Comparison of ENCODE assay signal across 8 mouse cellular contexts in genomic region chr6:67267408-67268244, GRCm38 (mm10). TPM values are rescaled to one million over a fixed set of nuclear protein-coding genes. Genes with fewer than 3 reads are reported as not detected.
A peak's percentile ranks its signal among the peaks of the same experiment; 100 is the strongest.
DNase-seq lines count a peak whose midpoint lies in the region; ATAC-seq and TF ChIP-seq lines count a peak whose summit lies in the region.

No protein-coding gene starts in this region.

- peak; percentile 11 for ATAC-seq in embryonic facial prominence, embryonic 13.5 days (ENCODE audit: insufficient number of reproducible peaks, insufficient read depth, low FRiP score, low TSS enrichment, low read depth)
- ATAC-seq in kidney, embryonic 14.5 days (ENCODE audit: low FRiP score, low TSS enrichment), result peak; percentile 11; the same call in 1 of the 2 replicates
- peak; percentile 14 for ATAC-seq in liver, embryonic 14.5 days (ENCODE audit: insufficient read depth)

- H3K36me3 ChIP-seq in embryonic facial prominence, embryonic 13.5 days, result peaks cover 8% of the 10 kb centered on the region
- H3K36me3 ChIP-seq in heart, embryonic 10.5 days, result peaks cover 15% of the 10 kb centered on the region
- peaks cover 15% of the 10 kb centered on the region for H3K36me3 ChIP-seq in kidney, embryonic 14.5 days (ENCODE audit: control insufficient read depth, insufficient read depth, low read length)
- peaks cover 12% of the 10 kb centered on the region for H3K36me3 ChIP-seq in liver, embryonic 14.5 days (replicated peaks; ENCODE audit: control insufficient read depth, insufficient read depth, low read depth)
- H3K36me3 ChIP-seq in testis, adult 2 months (ENCODE audit: control insufficient read depth, insufficient read depth, low read length), result no peaks in the 10 kb centered on the region

- H3K4me1 ChIP-seq in embryonic facial prominence, embryonic 13.5 days, result peaks cover 5% of the 10 kb centered on the region; the same call in 1 of the 2 replicates
- 0 out of 2 replicates have a peak, but pooled peaks cover 3% of the 10 kb centered on the region for H3K4me1 ChIP-seq in heart, embryonic 10.5 days
- 0 out of 2 replicates have a peak, but pooled peaks cover 4% of the 10 kb centered on the region for H3K4me1 ChIP-seq in kidney, embryonic 14.5 days (ENCODE audit: control insufficient read depth, insufficient read depth, low read length)
- H3K4me1 ChIP-seq in liver, embryonic 14.5 days (replicated peaks; ENCODE audit: control insufficient read depth in 2 of 2, insufficient read depth in 2 of 2, low read length in 1 of 2), result peaks cover 10 to 16% of the 10 kb centered on the region in 2 experiments
- peaks cover 5% of the 10 kb centered on the region for H3K4me1 ChIP-seq in testis, adult 2 months (ENCODE audit: control insufficient read depth, insufficient read depth, low read length)

- DNase-seq in CD4-positive helper T cell, adult 2 months (ENCODE audit: low read depth, low spot score), result peak; percentile 36
- peak; percentile 68 for DNase-seq in adrenal gland, postnatal 14 days
- DNase-seq in heart, embryonic 10.5 days (ENCODE audit: low spot score), result peak; percentile 82
- DNase-seq in liver, embryonic 14.5 days (ENCODE audit: low read depth in 3 of 3, low spot score in 3 of 3), result peak; percentile 13 to 24 (median 19)
- DNase-seq in neural tube, embryonic 10.5 days (ENCODE audit: extremely low spot score, low spot score), result peak; percentile 67

- H3K9ac ChIP-seq in embryonic facial prominence, embryonic 13.5 days, result peak overlapping the region; percentile 100
- H3K9ac ChIP-seq in kidney, embryonic 14.5 days (ENCODE audit: low read depth, low read length), result peak overlapping the region; percentile 100
- H3K9ac ChIP-seq in liver, embryonic 14.5 days (replicated peaks), result peak overlapping the region; percentile 98

- WGBS in embryonic facial prominence, embryonic 13.5 days, result under 1% methylated on average over 61 of the region's 65 CpGs
- under 1% methylated on average over 64 of the region's 65 CpGs for WGBS in heart, embryonic 10.5 days
- WGBS in kidney, embryonic 14.5 days, result 1% methylated on average over 65 of the region's 65 CpGs
- WGBS in liver, embryonic 14.5 days (ENCODE audit: insufficient replicate concordance), result under 1% methylated on average over 57 of the region's 65 CpGs

- 0 out of 2 replicates have a peak, but pooled peaks have one; percentile 8 for TF ChIP-seq POLR2A in testis, adult 2 months (IDR thresholded peaks at IDR 0.05; ENCODE audit: control insufficient read depth, low read depth, low read length)

- H3K9me3 ChIP-seq in embryonic facial prominence, embryonic 13.5 days, result no peaks in the 10 kb centered on the region
- no peaks in the 10 kb centered on the region for H3K9me3 ChIP-seq in heart, embryonic 10.5 days
- no peaks in the 10 kb centered on the region for H3K9me3 ChIP-seq in kidney, embryonic 14.5 days (ENCODE audit: control insufficient read depth, low read length)
- no peaks in the 10 kb centered on the region for H3K9me3 ChIP-seq in liver, embryonic 14.5 days (ENCODE audit: control insufficient read depth, low read length)

- TF ChIP-seq CTCF in liver, embryonic 14.5 days (IDR thresholded peaks at IDR 0.05; ENCODE audit: low read depth), result no peak
- TF ChIP-seq CTCF in testis, adult 2 months (IDR thresholded peaks at IDR 0.05; ENCODE audit: control insufficient read depth, insufficient read depth, insufficient replicate concordance, low read depth, low read length), result no peak

- H3K4me3 ChIP-seq in embryonic facial prominence, embryonic 13.5 days, result peak overlapping the region; percentile 100
- peak overlapping the region; percentile 100 for H3K4me3 ChIP-seq in heart, embryonic 10.5 days
- peak overlapping the region; percentile 100 for H3K4me3 ChIP-seq in kidney, embryonic 14.5 days (ENCODE audit: low read length)
- H3K4me3 ChIP-seq in liver, embryonic 14.5 days (ENCODE audit: insufficient read depth in 1 of 2, low read depth in 2 of 2, low read length in 2 of 2), result peak overlapping the region; percentile 75 to 97
- peak overlapping the region; percentile 97 for H3K4me3 ChIP-seq in testis, adult 2 months (ENCODE audit: control insufficient read depth, low read depth, low read length)

- H3K27me3 ChIP-seq in embryonic facial prominence, embryonic 13.5 days, result no peaks in the 10 kb centered on the region
- H3K27me3 ChIP-seq in heart, embryonic 10.5 days (ENCODE audit: insufficient read depth, poor library complexity, severe bottlenecking), result no peaks in the 10 kb centered on the region
- no peaks in the 10 kb centered on the region for H3K27me3 ChIP-seq in kidney, embryonic 14.5 days (ENCODE audit: control insufficient read depth, insufficient read depth, low read length)
- H3K27me3 ChIP-seq in liver, embryonic 14.5 days (ENCODE audit: control insufficient read depth, insufficient read depth, low read length), result no peaks in the 10 kb centered on the region
- H3K27me3 ChIP-seq in testis, adult 2 months (ENCODE audit: control insufficient read depth, insufficient read depth, low read length), result no peaks in the 10 kb centered on the region

- peak overlapping the region; percentile 91 for H3K27ac ChIP-seq in embryonic facial prominence, embryonic 13.5 days
- H3K27ac ChIP-seq in heart, embryonic 10.5 days, result peak overlapping the region; percentile 100
- H3K27ac ChIP-seq in kidney, embryonic 14.5 days (ENCODE audit: low read depth, low read length), result peak overlapping the region; percentile 90
- H3K27ac ChIP-seq in liver, embryonic 14.5 days, result peak overlapping the region; percentile 59
- H3K27ac ChIP-seq in testis, adult 2 months (ENCODE audit: control insufficient read depth, insufficient read depth, low read depth, low read length), result peak overlapping the region; percentile 86

- peak overlapping the region; percentile 65 for H3K4me2 ChIP-seq in embryonic facial prominence, embryonic 13.5 days
- peak overlapping the region; percentile 71 for H3K4me2 ChIP-seq in kidney, embryonic 14.5 days (replicated peaks; ENCODE audit: low read depth, low read length)
- H3K4me2 ChIP-seq in liver, embryonic 14.5 days (ENCODE audit: low read depth), result peak overlapping the region; percentile 69

- TF ChIP-seq EP300 in liver, embryonic 14.5 days (IDR thresholded peaks at IDR 0.05; ENCODE audit: low read depth), result no peak

RNA-seq across cellular contexts. Expression of gene Serbp1, which starts 29.6 kb away (rescaled TPM):
- total RNA-seq in adrenal gland, postnatal 14 days (2021), result 434 and 450 TPM in 2 replicates
- 432 TPM in 2 replicates for polyA plus RNA-seq in embryonic facial prominence, embryonic 13.5 days (2015; fragmentation: Nextera tagmentation; extraction: Ambion mirVana)
- 392 and 514 TPM in 2 replicates for polyA plus RNA-seq in heart, embryonic 10.5 days (2016; fragmentation: Nextera tagmentation; extraction: Ambion mirVana)
- polyA plus RNA-seq in kidney, embryonic 14.5 days (2014; fragmentation: Nextera tagmentation; extraction: Ambion mirVana), result 546 and 649 TPM in 2 replicates
- polyA plus RNA-seq in liver, embryonic 14.5 days (2012; rRNA removed), result 125 and 336 TPM in 2 replicates
- polyA plus RNA-seq in liver, embryonic 14.5 days (2014; fragmentation: Nextera tagmentation; extraction: Ambion mirVana), result 339 and 380 TPM in 2 replicates
- polyA plus RNA-seq in testis, adult 2 months (2012; rRNA removed), result 57.3 and 75.1 TPM in 2 replicates

Comparison
In these comparisons a context has a peak if more than half of its experiments do, and no peak if none do; other contexts are left out.
1. Peak in every context shown above with its lines: DNase-seq, ATAC-seq, H3K4me3 ChIP-seq and H3K27ac ChIP-seq.
2. DNase-seq: peak in every context shown above with its lines; median percentile 82 in heart, embryonic 10.5 days; 68 in adrenal gland, postnatal 14 days; 67 in neural tube, embryonic 10.5 days; 36 in CD4-positive helper T cell, adult 2 months; 19 in liver, embryonic 14.5 days.